Mouse (Mus musculus) limb, embryonic 13.5 days (tissue): ENCODE data around the gene S100a13. TPM values are rescaled to one million over a fixed set of nuclear protein-coding genes. Genes with fewer than 3 reads are reported as not detected.
A peak's percentile ranks its signal among the peaks of the same experiment; 100 is the strongest.

Source experiments
- ATAC-seq: fragments of 200-750 bp; cut with Nextera tagmentation; 2 replicates; pipeline ENCODE4 v1.8.0; 2017; ENCODE audit warnings: low read depth, moderate number of reproducible peaks, moderate TSS enrichment; ENCODE audit not compliant: low FRiP score
- H3K27ac ChIP-seq: fragments of 300-500 bp; sonication (generic); 2 replicates; pipeline ENCODE4 v1.5.1; 2015; ENCODE audit warnings: inconsistent platforms, mild to moderate bottlenecking, moderate library complexity
- H3K27me3 ChIP-seq: fragments of 300-500 bp; sonication (generic); 2 replicates; pipeline ENCODE4 v1.6.1; 2015; ENCODE audit warnings: mild to moderate bottlenecking, inconsistent platforms
- H3K36me3 ChIP-seq: fragments of 300-500 bp; sonication (generic); 2 replicates; pipeline ENCODE4 v1.6.1; 2015; ENCODE audit warnings: inconsistent platforms, mild to moderate bottlenecking, moderate library complexity
- H3K4me1 ChIP-seq: fragments of 300-500 bp; sonication (generic); 2 replicates; pipeline ENCODE4 v1.6.1; 2015; ENCODE audit warnings: inconsistent platforms
- H3K4me2 ChIP-seq: fragments of 300-500 bp; sonication (generic); replicated peaks from 2 replicates; pipeline ENCODE4 v1.6.1; 2015; ENCODE audit warnings: inconsistent platforms, mild to moderate bottlenecking, moderate library complexity
- H3K4me3 ChIP-seq: fragments of 300-500 bp; sonication (generic); 2 replicates; pipeline ENCODE4 v1.5.1; 2015; ENCODE audit warnings: moderate library complexity, mild to moderate bottlenecking, inconsistent platforms
- H3K9ac ChIP-seq: fragments of 300-500 bp; sonication (generic); 2 replicates; pipeline ENCODE4 v1.6.1; 2015; ENCODE audit warnings: mild to moderate bottlenecking, inconsistent platforms
- H3K9me3 ChIP-seq: fragments of 300-500 bp; sonication (generic); 2 replicates; pipeline ENCODE4 v1.6.1; 2016; ENCODE audit warnings: inconsistent platforms
- WGBS: fragments of 180-500 bp; shearing (Covaris S2); methylation state at CpG from one replicate; pipeline ENCODE4 v1.1.7; 2015; 5-methylcytosine and 5-hydroxymethylcytosine counted together
- polyA plus RNA-seq: library from polyadenylated mRNA; unstranded; fragments of >200 nt; fragmentation: Nextera tagmentation; extraction: Ambion mirVana; gene quantifications from 2 replicates; pipeline ENCODE4 v1.2.1, GENCODE M21; 2015

Gene S100a13
- polyA plus RNA-seq, 1 experiment from 2014 or later, result 30.8 TPM

DNA sequence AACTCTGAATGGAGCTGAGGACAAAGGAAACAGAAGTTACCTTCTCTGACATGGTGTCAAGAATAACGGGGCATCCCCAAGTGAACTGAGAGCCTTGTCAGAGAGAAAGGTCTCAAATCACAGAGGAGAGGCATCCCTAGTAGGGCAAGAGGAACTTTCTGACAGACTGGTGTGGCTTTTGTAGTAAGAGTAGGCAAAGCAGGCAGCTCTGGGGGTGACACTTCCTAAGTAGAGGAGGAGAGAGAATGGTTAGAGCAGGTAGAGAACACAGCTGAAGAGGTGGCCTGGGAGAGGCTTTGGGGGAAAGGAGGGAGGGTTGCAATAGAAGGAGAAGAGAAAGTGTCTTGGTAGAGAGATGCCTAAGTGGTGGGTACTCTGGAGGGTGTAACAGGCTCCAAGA lies 21.2 kb downstream of the S100a13 start:
- Histone ChIP-seq H3K4me3 (no peak overlapping the region), H3K27me3 (0 out of 2 replicates have a peak, but pooled peaks cover 4% of the 10 kb centered on the region), H3K4me2 (no peak overlapping the region), H3K36me3 (no peaks in the 10 kb centered on the region), H3K27ac (no peak overlapping the region), H3K9me3 (no peaks in the 10 kb centered on the region), H3K4me1 (peaks cover 9% of the 10 kb centered on the region; the same call in 1 of the 2 replicates), H3K9ac (no peak overlapping the region)
- WGBS, result 73% methylated on average over 1 of the region's 1 CpGs
- no peak for ATAC-seq

GRCm38 (mm10) chr3:90537141-90537904 lies 23.1 kb downstream of the S100a13 start, which contains the start of gene S100a16:
TSS of gene S100a16 (plus strand) at chr3:90537254.
- no peaks in the 10 kb centered on the region for H3K36me3 ChIP-seq
- H3K9ac ChIP-seq, result peak within 1 kb of the TSS; percentile 45; the same call in 1 of the 2 replicates
- H3K4me3 ChIP-seq, result peak within 1 kb of the TSS; percentile 11; the same call in 1 of the 2 replicates
- peak; percentile 58; the same call in 1 of the 2 replicates for ATAC-seq
- H3K9me3 ChIP-seq, result no peaks in the 10 kb centered on the region
- H3K4me1 ChIP-seq, result peaks cover 9% of the 10 kb centered on the region; the same call in 1 of the 2 replicates
- H3K27me3 ChIP-seq, result 0 out of 2 replicates have a peak, but pooled peaks cover 4% of the 10 kb centered on the region
- WGBS, result 43% methylated on average over 10 of the region's 10 CpGs
- H3K4me2 ChIP-seq, result peak within 1 kb of the TSS; percentile 41
- no peak within 1 kb of the TSS for H3K27ac ChIP-seq

GRCm38 (mm10) chr3:90537905-90538296 lies 23.7 kb downstream of the S100a13 start:
- H3K27ac ChIP-seq, result no peak overlapping the region
- no peaks in the 10 kb centered on the region for H3K9me3 ChIP-seq
- H3K4me2 ChIP-seq, result peak overlapping the region; percentile 41
- WGBS, result 77% methylated on average over 5 of the region's 5 CpGs
- no peak for ATAC-seq
- peaks cover 9% of the 10 kb centered on the region; the same call in 1 of the 2 replicates for H3K4me1 ChIP-seq
- 0 out of 2 replicates have a peak, but pooled peaks cover 4% of the 10 kb centered on the region for H3K27me3 ChIP-seq
- H3K36me3 ChIP-seq, result no peaks in the 10 kb centered on the region
- H3K9ac ChIP-seq, result peak overlapping the region; percentile 45; the same call in 1 of the 2 replicates
- no peak overlapping the region for H3K4me3 ChIP-seq

GRCm38 (mm10) chr3:90540904-90541303 lies 26.7 kb downstream of the S100a13 start:
- Histone ChIP-seq H3K36me3 (no peaks in the 10 kb centered on the region), H3K4me2 (peak overlapping the region; percentile 16; the same call in 1 of the 2 replicates), H3K9me3 (no peaks in the 10 kb centered on the region), H3K4me1 (peaks cover 9% of the 10 kb centered on the region; the same call in 1 of the 2 replicates), H3K27ac (no peak overlapping the region), H3K4me3 (no peak overlapping the region), H3K27me3 (0 out of 2 replicates have a peak, but pooled peaks cover 4% of the 10 kb centered on the region), H3K9ac (no peak overlapping the region)
- 71% methylated on average over 4 of the region's 4 CpGs for WGBS
- ATAC-seq, result no peak

- Histone ChIP-seq H3K27me3 (no peaks in the 10 kb centered on the region), H3K4me2 (no peak overlapping the region), H3K9ac (no peak overlapping the region), H3K36me3 (no peaks in the 10 kb centered on the region), H3K4me3 (no peak overlapping the region), H3K27ac (no peak overlapping the region), H3K4me1 (peaks cover 16% of the 10 kb centered on the region), H3K9me3 (no peaks in the 10 kb centered on the region; the same call in 1 of the 2 replicates)
- 16% methylated on average over 5 of the region's 5 CpGs for WGBS
- peak; percentile 74; the same call in 1 of the 2 replicates for ATAC-seq
These were observed 35.6 kb downstream of the S100a13 start for GRCm38 (mm10) chr3:90549676-90550420.

- 0 out of 2 replicates have a peak, but pooled peaks have one; percentile 1 for ATAC-seq
- Histone ChIP-seq H3K36me3 (no peaks in the 10 kb centered on the region), H3K9me3 (no peaks in the 10 kb centered on the region; the same call in 1 of the 2 replicates), H3K27ac (no peak overlapping the region), H3K27me3 (no peaks in the 10 kb centered on the region), H3K4me1 (peaks cover 16% of the 10 kb centered on the region), H3K4me2 (no peak overlapping the region), H3K9ac (no peak overlapping the region), H3K4me3 (no peak overlapping the region)
- WGBS, result 78% methylated on average over 2 of the region's 2 CpGs
These were observed 36.2 kb downstream of the S100a13 start for GRCm38 (mm10) chr3:90550421-90550790.

GRCm38 (mm10) chr3:90552231-90552630 lies 38.0 kb downstream of the S100a13 start:
- ATAC-seq, result no peak
- Histone ChIP-seq H3K36me3 (no peaks in the 10 kb centered on the region), H3K4me2 (no peak overlapping the region), H3K4me1 (peaks cover 16% of the 10 kb centered on the region), H3K9me3 (no peaks in the 10 kb centered on the region; the same call in 1 of the 2 replicates), H3K27ac (no peak overlapping the region), H3K9ac (no peak overlapping the region), H3K27me3 (no peaks in the 10 kb centered on the region), H3K4me3 (no peak overlapping the region)
- WGBS, result 76% methylated on average over 2 of the region's 2 CpGs

GRCm38 (mm10) chr3:90555954-90556353 lies 41.7 kb downstream of the S100a13 start:
- no peak overlapping the region for H3K4me3 ChIP-seq
- H3K27ac ChIP-seq, result no peak overlapping the region; the same call in 1 of the 2 replicates
- ATAC-seq, result no peak
- WGBS, result 64% methylated on average over 5 of the region's 5 CpGs
- H3K4me1 ChIP-seq, result no peaks in the 10 kb centered on the region
- no peak overlapping the region for H3K4me2 ChIP-seq
- H3K9ac ChIP-seq, result no peak overlapping the region
- no peaks in the 10 kb centered on the region for H3K27me3 ChIP-seq
- H3K36me3 ChIP-seq, result no peaks in the 10 kb centered on the region
- H3K9me3 ChIP-seq, result no peaks in the 10 kb centered on the region; the same call in 1 of the 2 replicates

DNA sequence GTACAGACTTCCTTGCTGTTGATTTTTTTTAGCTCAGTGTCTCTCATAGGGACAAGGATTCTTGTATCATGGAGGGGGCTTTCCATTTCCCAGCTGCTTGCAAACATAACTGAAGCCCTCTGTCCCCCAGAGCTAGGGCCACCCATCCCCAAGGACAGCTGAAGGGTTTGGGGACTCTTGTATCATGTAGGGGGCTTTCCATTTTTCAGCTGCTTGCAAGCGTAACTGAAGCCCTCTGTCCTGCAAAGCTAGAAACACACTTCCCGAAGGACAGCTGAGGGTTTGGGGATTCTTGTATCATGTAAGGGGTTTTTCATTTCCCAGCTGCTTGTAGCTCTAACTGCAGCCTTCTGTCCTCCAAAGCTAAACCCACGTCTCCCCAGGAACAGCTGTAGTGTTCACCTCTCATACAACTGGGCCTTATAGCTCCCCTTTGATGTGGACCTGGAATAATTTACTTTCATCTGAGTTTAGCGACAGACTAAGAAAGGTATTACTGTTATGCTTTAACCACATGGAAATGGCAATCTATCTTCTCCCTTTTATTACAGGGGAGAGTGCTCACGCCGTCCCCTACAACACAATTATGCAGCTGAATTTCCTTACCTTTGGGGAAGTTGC lies 45.9 kb downstream of the S100a13 start, which contains the start of gene S100a3:
Gene S100a3, plus strand, starts transcription at position 571 of the 621 bp plus-strand sequence.
- Histone ChIP-seq H3K9ac (no peak within 1 kb of the TSS), H3K4me3 (no peak within 1 kb of the TSS), H3K27ac (no peak within 1 kb of the TSS), H3K9me3 (no peaks in the 10 kb centered on the region), H3K27me3 (no peaks in the 10 kb centered on the region), H3K4me2 (no peak within 1 kb of the TSS), H3K36me3 (no peaks in the 10 kb centered on the region), H3K4me1 (no peaks in the 10 kb centered on the region)
- peak; percentile 61; the same call in 1 of the 2 replicates for ATAC-seq
- WGBS, result 56% methylated on average over 6 of the region's 6 CpGs
